Mouse (Mus musculus) forebrain, embryonic 12.5 days (tissue): ENCODE results near the gene Miip. TPM values are rescaled to one million over a fixed set of nuclear protein-coding genes. Genes with fewer than 3 reads are reported as not detected.

Experiments used
- ATAC-seq: fragments of 200-750 bp; cut with Nextera tagmentation; 2 replicates; pipeline ENCODE4 v1.8.0; 2017; ENCODE audit warnings: moderate TSS enrichment; ENCODE audit not compliant: low FRiP score
- H3K27ac ChIP-seq: fragments of 300-500 bp; sonication (generic); 2 replicates; pipeline ENCODE4 v1.5.1; 2016; ENCODE audit warnings: mild to moderate bottlenecking
- H3K27me3 ChIP-seq: fragments of 300-500 bp; sonication (generic); 2 replicates; pipeline ENCODE4 v1.6.1; 2016; ENCODE audit warnings: mild to moderate bottlenecking
- H3K36me3 ChIP-seq: fragments of 300-500 bp; sonication (generic); replicated peaks from 2 replicates; pipeline ENCODE4 v1.6.1; 2016; ENCODE audit warnings: mild to moderate bottlenecking
- H3K4me1 ChIP-seq: fragments of 300-500 bp; sonication (generic); 2 replicates; pipeline ENCODE4 v1.6.1; 2016
- H3K4me2 ChIP-seq: fragments of 300-500 bp; sonication (generic); 2 replicates; pipeline ENCODE4 v1.6.1; 2016; ENCODE audit warnings: mild to moderate bottlenecking, moderate library complexity
- H3K4me3 ChIP-seq: fragments of 300-500 bp; sonication (generic); replicated peaks from 2 replicates; pipeline ENCODE4 v1.5.1; 2016; ENCODE audit warnings: mild to moderate bottlenecking
- H3K9ac ChIP-seq: fragments of 300-500 bp; sonication (generic); 2 replicates; pipeline ENCODE4 v1.6.1; 2016; ENCODE audit warnings: mild to moderate bottlenecking
- H3K9me3 ChIP-seq: fragments of 300-500 bp; sonication (generic); 2 replicates; pipeline ENCODE4 v1.6.1; 2016
- WGBS: fragments of 180-500 bp; shearing (Covaris S2); methylation state at CpG from one replicate; pipeline ENCODE4 v1.1.7; 2016; 5-methylcytosine and 5-hydroxymethylcytosine counted together
- polyA plus RNA-seq: library from polyadenylated mRNA; unstranded; fragments of >200 nt; fragmentation: Nextera tagmentation; extraction: Ambion mirVana; gene quantifications from 2 replicates; pipeline ENCODE4 v1.2.1, GENCODE M21; 2016

The Miip gene
- polyA plus RNA-seq, 1 experiment from 2014 or later = 53.8 TPM

DNA sequence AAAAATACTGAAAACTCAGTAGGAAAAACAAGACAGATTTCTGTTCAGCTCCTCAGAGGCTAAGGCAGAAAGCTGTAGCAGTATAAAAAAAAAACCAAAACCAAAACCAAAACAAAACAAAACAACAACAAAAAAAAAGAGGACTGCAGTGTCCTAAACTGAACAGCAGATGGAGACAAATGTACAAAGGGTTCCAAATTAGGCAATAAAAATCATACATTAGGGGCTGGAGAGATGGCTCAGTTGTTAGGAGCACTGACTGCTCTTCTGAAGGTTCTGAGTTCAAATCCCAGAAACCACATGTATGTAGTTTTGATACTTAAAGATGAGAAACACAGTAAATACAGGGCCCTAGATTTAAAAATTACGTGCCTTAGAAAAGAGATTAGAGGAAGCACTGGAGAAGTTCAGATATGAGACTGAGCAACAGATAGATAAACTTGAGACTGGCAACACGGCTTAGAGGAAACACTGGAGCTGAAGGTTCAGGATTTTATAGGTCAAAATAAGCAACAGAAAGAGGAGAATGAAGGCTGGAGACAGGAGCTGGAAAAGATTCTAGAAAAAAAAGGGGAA is 53.9 kb downstream of the Miip start:
- Histone ChIP-seq H3K27ac (no peak overlapping the region), H3K4me2 (no peak overlapping the region), H3K27me3 (no peaks in the 10 kb centered on the region), H3K9me3 (peaks cover 10% of the 10 kb centered on the region; the same call in 1 of the 2 replicates), H3K4me3 (no peak overlapping the region), H3K9ac (no peak overlapping the region), H3K36me3 (no peaks in the 10 kb centered on the region), H3K4me1 (no peaks in the 10 kb centered on the region)
- ATAC-seq = no peak
- 79% methylated on average over 2 of the region's 2 CpGs for WGBS

DNA sequence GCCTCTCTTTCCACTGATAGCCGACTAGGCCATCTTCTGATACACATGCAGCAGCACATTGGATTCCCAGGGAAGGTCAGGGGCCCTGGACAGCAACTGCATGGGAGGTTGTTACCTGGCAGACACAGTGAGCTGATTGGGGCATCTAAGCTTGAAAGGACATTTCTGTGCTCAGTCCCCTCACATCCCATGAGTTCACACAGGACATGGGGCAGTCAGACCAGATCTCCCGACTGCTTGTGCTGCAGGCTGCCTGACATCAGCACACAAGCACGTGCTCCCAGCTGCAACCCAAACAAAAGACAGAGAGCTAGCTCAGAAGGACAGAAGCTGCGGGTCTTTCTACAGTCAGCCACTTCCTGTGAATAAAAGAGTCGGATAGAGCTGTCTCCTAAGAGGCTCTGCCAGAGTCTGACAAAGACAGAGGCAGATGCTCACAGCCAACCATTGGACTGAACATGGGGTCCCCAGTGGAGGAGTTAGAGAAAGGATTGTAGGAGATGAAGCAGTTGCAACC is 55.3 kb downstream of the Miip start:
- no peaks in the 10 kb centered on the region for H3K36me3 ChIP-seq
- peaks cover 7% of the 10 kb centered on the region; the same call in 1 of the 2 replicates for H3K9me3 ChIP-seq
- no peak overlapping the region for H3K4me2 ChIP-seq
- H3K4me1 ChIP-seq = peaks cover 4% of the 10 kb centered on the region; the same call in 1 of the 2 replicates
- H3K4me3 ChIP-seq = no peak overlapping the region
- ATAC-seq = no peak
- 47% methylated on average over 5 of the region's 5 CpGs for WGBS
- H3K9ac ChIP-seq = no peak overlapping the region
- no peak overlapping the region for H3K27ac ChIP-seq
- no peaks in the 10 kb centered on the region for H3K27me3 ChIP-seq

Other genes with a start within 250 kb of the Miip start
- gene Zfp979, start 226.3 kb downstream of the Miip start, polyA plus RNA-seq = 1.7 and 2.1 TPM in 2 replicates
- not detected in 2 replicates for gene Zfp534, start 166.3 kb downstream of the Miip start, polyA plus RNA-seq
- gene Zfp984, start 59.0 kb downstream of the Miip start, polyA plus RNA-seq = 5.5 and 5.7 TPM in 2 replicates
- gene Zfp933, start 20.4 kb downstream of the Miip start, polyA plus RNA-seq = 6.1 TPM in 2 replicates
- gene Fv1, start 163 bp upstream of the Miip start, polyA plus RNA-seq = 17.3 and 20.5 TPM in 2 replicates
- 61.2 and 63.1 TPM in 2 replicates for gene Mfn2, start 35.9 kb upstream of the Miip start, polyA plus RNA-seq
- gene Plod1, start 68.0 kb upstream of the Miip start, polyA plus RNA-seq = 21.6 and 24.9 TPM in 2 replicates
- gene 2510039O18Rik, start 72.1 kb upstream of the Miip start, polyA plus RNA-seq = 16.3 and 16.6 TPM in 2 replicates
- gene Nppb, start 117.0 kb upstream of the Miip start, polyA plus RNA-seq = not detected in 2 replicates
- gene Nppa, start 131.9 kb upstream of the Miip start, polyA plus RNA-seq = 0.82 and 0.99 TPM in 2 replicates
- gene Clcn6, start 170.0 kb upstream of the Miip start, polyA plus RNA-seq = 22.4 and 27.7 TPM in 2 replicates
- 28.7 and 32.2 TPM in 2 replicates for gene Mthfr, start 170.3 kb upstream of the Miip start, polyA plus RNA-seq
- 8.4 and 9.2 TPM in 2 replicates for gene Agtrap, start 219.2 kb upstream of the Miip start, polyA plus RNA-seq